Mouse (Mus musculus): ENCODE measurements around the gene Arhgap23.

GRCm38 (mm10) chr11:97487656-97488055 lies 72.3 kb downstream of the Arhgap23 start:
- TF ChIP-seq CTCF (IDR thresholded peaks at IDR 0.05; ENCODE audit: low read depth, low read length) = no peak
- no peak for TF ChIP-seq POLR2A (IDR thresholded peaks at IDR 0.05; ENCODE audit: extremely low read depth, insufficient read depth, low read length)

All from liver, adult 2 months (tissue).